Mouse (Mus musculus) testis, adult 2 months (tissue): ENCODE data around the gene Neurod6.

Source experiments
- CTCF ChIP-seq: fragments of 200-500 bp; IDR thresholded peaks from 2 replicates; pipeline ENCODE4 v1.5.1; 2012; ENCODE audit warnings: low read depth, mild to moderate bottlenecking, inconsistent platforms, low read length, moderate library complexity; ENCODE audit not compliant: control insufficient read depth, insufficient read depth, insufficient replicate concordance
- POLR2A ChIP-seq: fragments of 200-500 bp; IDR thresholded peaks from 2 replicates; pipeline ENCODE4 v1.6.1; 2012; ENCODE audit warnings: low read depth, mild to moderate bottlenecking, inconsistent platforms, low read length, moderate library complexity; ENCODE audit not compliant: control insufficient read depth

GRCm38 (mm10) chr6:55649581-55649980, 31.5 kb downstream of the Neurod6 start:
- TF ChIP-seq POLR2A, result no peak
- TF ChIP-seq CTCF, result no peak
